Mouse (Mus musculus): ENCODE results near the gene Tbccd1. TPM values are rescaled to one million over a fixed set of nuclear protein-coding genes. Genes with fewer than 3 reads are reported as not detected.

The Tbccd1 gene
- polyA plus RNA-seq, 1 experiment from 2014 or later: 28.9 TPM

DNA sequence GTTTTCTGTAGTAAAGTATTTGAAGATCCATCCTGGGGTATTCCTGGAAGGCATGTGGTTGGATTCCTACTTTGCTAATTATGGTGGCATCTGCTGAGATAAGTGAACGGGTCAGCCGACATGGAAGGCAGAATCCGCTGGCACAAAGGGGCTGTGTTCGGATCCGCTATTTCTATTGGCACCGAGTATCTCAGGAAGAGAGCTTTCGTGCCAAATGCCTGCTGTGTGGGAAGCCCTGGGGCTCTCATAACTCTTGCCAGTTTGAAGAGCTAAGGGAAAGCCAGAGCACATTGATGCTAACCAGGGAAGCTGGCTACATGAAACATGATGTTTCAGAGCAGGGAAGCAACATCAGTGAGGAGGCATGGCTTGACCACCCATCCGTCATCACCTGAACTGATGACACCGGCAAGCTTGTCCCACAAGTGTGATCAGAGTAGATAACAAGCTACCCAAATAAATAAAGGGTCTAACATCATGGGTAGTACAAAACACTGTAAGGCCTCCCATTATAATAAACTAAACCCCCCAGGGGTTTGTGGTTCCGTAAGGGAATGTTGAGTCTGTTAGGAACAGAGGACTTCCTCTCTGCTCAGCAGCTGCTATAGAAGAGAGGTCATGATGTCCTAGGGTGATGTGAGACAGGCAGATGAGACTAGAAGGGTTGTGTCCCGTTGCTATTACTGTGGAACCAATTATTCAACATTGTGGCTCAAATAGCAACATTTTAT, 20.4 kb upstream of the Tbccd1 start:
- Histone ChIP-seq H3K9me3 (ENCODE audit: control insufficient read depth, low read length) (no peaks in the 10 kb centered on the region), H3K36me3 (ENCODE audit: control insufficient read depth, insufficient read depth, low read length) (peaks cover 9% of the 10 kb centered on the region), H3K4me2 (ENCODE audit: low read length) (no peak overlapping the region), H3K4me3 (ENCODE audit: low read depth, low read length) (no peak overlapping the region), H3K27me3 (replicated peaks; ENCODE audit: control insufficient read depth, insufficient read depth, low read length) (no peaks in the 10 kb centered on the region), H3K9ac (ENCODE audit: low read length) (no peak overlapping the region), H3K27ac (ENCODE audit: low read depth) (no peak overlapping the region), H3K4me1 (replicated peaks; ENCODE audit: control insufficient read depth, insufficient read depth, low read length) (no peaks in the 10 kb centered on the region)
- 80% methylated on average over 11 of the region's 11 CpGs for WGBS
- DNase-seq (ENCODE audit: low spot score) (no peak), ATAC-seq (replicated peaks; ENCODE audit: low FRiP score, low TSS enrichment, low read depth) (no peak)

DNA sequence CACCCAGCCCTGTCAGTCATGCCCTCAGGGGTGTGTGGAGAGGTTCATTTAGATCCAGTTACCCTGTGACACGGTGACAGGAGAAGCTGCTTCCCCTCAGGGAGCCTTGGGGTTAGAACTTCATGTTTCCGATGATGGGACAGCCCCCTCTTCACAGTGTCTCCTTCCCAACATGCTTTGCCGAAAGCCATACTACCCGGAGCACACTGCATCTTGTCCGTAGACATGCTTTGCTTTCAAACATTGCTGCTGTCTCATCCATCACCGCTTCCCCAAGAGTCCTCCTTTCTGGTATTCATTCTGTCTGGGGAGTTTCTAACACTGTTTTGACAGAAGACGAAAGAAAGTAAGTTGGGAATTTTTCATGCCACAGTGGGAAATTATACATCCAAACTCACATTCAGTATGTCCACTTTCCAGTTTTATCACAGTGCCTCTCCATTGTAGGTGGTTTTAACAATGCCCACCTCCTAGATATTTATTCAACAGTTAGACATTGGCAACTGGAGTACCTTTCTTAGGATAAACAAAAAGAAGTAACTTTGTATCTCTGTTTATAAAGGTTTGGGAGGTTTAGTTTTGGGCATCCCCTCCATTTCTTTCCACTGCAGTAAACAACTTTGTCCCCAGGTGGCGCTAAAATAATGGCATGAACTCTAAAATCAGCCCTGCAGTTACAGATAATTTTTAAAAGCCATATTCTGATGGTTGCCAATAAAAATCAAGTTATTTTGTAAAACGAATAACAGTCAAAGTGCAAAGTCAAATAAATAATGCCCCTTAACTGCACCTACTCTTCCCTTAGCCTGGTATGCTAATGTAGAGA, 19.0 kb upstream of the Tbccd1 start:
- H3K27me3 ChIP-seq (replicated peaks; ENCODE audit: control insufficient read depth, insufficient read depth, low read length): no peaks in the 10 kb centered on the region
- peak; percentile 74 for DNase-seq (ENCODE audit: low spot score)
- no peak overlapping the region for H3K9ac ChIP-seq (ENCODE audit: low read length)
- no peaks in the 10 kb centered on the region for H3K9me3 ChIP-seq (ENCODE audit: control insufficient read depth, low read length)
- H3K4me3 ChIP-seq (ENCODE audit: low read depth, low read length): no peak overlapping the region
- H3K27ac ChIP-seq (ENCODE audit: low read depth): no peak overlapping the region
- 44% methylated on average over 9 of the region's 9 CpGs for WGBS
- H3K4me2 ChIP-seq (ENCODE audit: low read length): no peak overlapping the region
- peaks cover 23% of the 10 kb centered on the region for H3K36me3 ChIP-seq (ENCODE audit: control insufficient read depth, insufficient read depth, low read length)
- ATAC-seq (replicated peaks; ENCODE audit: low FRiP score, low TSS enrichment, low read depth): no peak
- no peaks in the 10 kb centered on the region for H3K4me1 ChIP-seq (replicated peaks; ENCODE audit: control insufficient read depth, insufficient read depth, low read length)

DNA sequence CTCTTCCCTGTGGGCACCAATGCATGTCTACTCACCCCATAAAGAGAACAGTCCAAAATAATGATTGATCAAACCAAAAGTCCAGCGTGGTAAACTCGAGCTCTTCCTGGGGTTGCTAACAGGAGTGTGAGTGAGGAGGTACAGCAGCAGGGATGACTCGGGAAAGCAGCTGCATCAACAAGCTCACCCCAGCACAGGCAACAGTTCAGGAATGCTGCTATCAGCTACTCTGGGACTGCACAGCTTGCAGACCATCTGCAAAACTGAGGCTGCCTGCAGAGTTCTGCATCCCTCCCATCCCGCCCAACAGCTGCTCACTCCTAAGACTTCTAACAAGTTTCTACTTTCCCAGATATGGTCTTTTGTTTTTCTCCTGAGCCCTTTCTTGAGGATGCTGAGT, 15.9 kb upstream of the Tbccd1 start:
- H3K27me3 ChIP-seq (replicated peaks; ENCODE audit: control insufficient read depth, insufficient read depth, low read length): no peaks in the 10 kb centered on the region
- WGBS: 80% methylated on average over 4 of the region's 4 CpGs
- H3K4me3 ChIP-seq (ENCODE audit: low read depth, low read length): no peak overlapping the region
- no peaks in the 10 kb centered on the region for H3K4me1 ChIP-seq (replicated peaks; ENCODE audit: control insufficient read depth, insufficient read depth, low read length)
- no peak overlapping the region for H3K4me2 ChIP-seq (ENCODE audit: low read length)
- peaks cover 54% of the 10 kb centered on the region for H3K36me3 ChIP-seq (ENCODE audit: control insufficient read depth, insufficient read depth, low read length)
- H3K9me3 ChIP-seq (ENCODE audit: control insufficient read depth, low read length): no peaks in the 10 kb centered on the region
- no peak for DNase-seq (ENCODE audit: low spot score)
- H3K27ac ChIP-seq (ENCODE audit: low read depth): no peak overlapping the region
- ATAC-seq (replicated peaks; ENCODE audit: low FRiP score, low TSS enrichment, low read depth): no peak
- H3K9ac ChIP-seq (ENCODE audit: low read length): no peak overlapping the region

DNA sequence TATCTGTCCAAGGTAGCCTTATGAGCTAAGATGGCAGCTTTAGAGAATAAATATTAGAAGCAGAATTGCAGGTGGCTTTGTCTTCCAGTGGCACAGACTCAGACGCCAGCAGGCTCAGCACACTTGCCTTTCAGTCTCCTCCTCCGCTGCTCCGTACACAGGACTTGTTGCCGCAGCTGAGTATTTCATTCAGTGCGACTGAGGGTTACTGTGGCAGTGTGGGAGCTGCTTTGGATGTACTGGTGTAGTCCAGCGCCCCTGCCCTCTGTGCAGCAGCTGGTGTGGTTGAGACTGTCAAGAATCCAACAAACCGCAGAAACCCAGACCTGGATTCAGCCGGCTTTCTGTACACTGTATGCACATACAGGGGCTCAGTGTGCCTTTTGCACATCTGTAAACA, 14.9 kb upstream of the Tbccd1 start:
- no peaks in the 10 kb centered on the region for H3K4me1 ChIP-seq (replicated peaks; ENCODE audit: control insufficient read depth, insufficient read depth, low read length)
- H3K4me2 ChIP-seq (ENCODE audit: low read length): no peak overlapping the region
- H3K4me3 ChIP-seq (ENCODE audit: low read depth, low read length): no peak overlapping the region
- H3K9me3 ChIP-seq (ENCODE audit: control insufficient read depth, low read length): no peaks in the 10 kb centered on the region
- no peak for ATAC-seq (replicated peaks; ENCODE audit: low FRiP score, low TSS enrichment, low read depth)
- H3K36me3 ChIP-seq (ENCODE audit: control insufficient read depth, insufficient read depth, low read length): peaks cover 63% of the 10 kb centered on the region
- no peak overlapping the region for H3K27ac ChIP-seq (ENCODE audit: low read depth)
- 94% methylated on average over 8 of the region's 8 CpGs for WGBS
- no peaks in the 10 kb centered on the region for H3K27me3 ChIP-seq (replicated peaks; ENCODE audit: control insufficient read depth, insufficient read depth, low read length)
- DNase-seq (ENCODE audit: low spot score): no peak
- no peak overlapping the region for H3K9ac ChIP-seq (ENCODE audit: low read length)

DNA sequence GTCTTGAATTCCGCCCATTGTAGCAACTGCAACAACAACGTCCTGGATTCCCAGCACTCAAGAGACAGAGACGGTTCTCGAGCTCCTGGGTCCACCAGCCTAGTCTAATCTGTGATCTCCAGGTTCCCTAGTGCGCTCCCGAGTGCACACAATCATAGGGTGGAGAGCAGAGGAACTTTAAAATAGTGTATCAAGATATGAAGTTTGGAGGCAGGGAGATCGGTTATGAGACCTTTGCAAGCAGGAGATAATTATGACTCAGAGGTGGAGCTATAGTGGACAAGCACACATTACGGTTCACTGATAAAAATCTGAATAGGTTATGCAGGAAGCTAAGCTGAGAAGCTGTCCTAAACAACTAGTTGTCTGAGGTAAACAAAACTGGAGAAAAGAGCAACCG, 696 bp downstream of the Tbccd1 start:
- peak overlapping the region; percentile 91 for H3K4me2 ChIP-seq (ENCODE audit: low read length)
- H3K9me3 ChIP-seq (ENCODE audit: control insufficient read depth, low read length): no peaks in the 10 kb centered on the region
- H3K36me3 ChIP-seq (ENCODE audit: control insufficient read depth, insufficient read depth, low read length): 0 out of 2 replicates have a peak, but pooled peaks cover 10% of the 10 kb centered on the region
- H3K4me1 ChIP-seq (replicated peaks; ENCODE audit: control insufficient read depth, insufficient read depth, low read length): peaks cover 12% of the 10 kb centered on the region
- H3K27me3 ChIP-seq (replicated peaks; ENCODE audit: control insufficient read depth, insufficient read depth, low read length): no peaks in the 10 kb centered on the region
- peak; percentile 55 for DNase-seq (ENCODE audit: low spot score)
- peak overlapping the region; percentile 81 for H3K4me3 ChIP-seq (ENCODE audit: low read depth, low read length)
- peak overlapping the region; percentile 54 for H3K27ac ChIP-seq (ENCODE audit: low read depth)
- no peak for ATAC-seq (replicated peaks; ENCODE audit: low FRiP score, low TSS enrichment, low read depth)
- peak overlapping the region; percentile 59 for H3K9ac ChIP-seq (ENCODE audit: low read length)
- 9% methylated on average over 9 of the region's 9 CpGs for WGBS

DNA sequence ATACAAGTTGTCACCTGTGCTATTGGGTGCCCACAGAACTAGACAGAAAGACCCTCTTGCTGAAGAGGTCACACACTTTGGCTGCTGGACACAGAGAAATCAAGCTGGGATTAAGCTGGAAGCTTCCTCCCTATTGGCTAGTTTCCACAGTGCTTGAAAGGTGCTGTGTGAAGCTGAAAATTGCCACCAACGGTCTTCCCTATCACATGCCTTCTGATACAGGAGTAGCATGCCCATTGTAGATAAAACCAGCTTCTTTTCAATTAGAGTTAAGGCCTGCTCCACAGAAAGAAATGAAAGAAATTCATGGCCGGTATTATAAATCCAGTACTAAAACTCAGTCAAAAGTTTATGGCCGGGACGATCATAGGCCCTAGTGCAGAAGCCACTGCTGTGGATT, 4.8 kb downstream of the Tbccd1 start:
- no peak for ATAC-seq (replicated peaks; ENCODE audit: low FRiP score, low TSS enrichment, low read depth)
- Histone ChIP-seq H3K9ac (ENCODE audit: low read length) (no peak overlapping the region), H3K27ac (ENCODE audit: low read depth) (no peak overlapping the region), H3K4me3 (ENCODE audit: low read depth, low read length) (no peak overlapping the region), H3K36me3 (ENCODE audit: control insufficient read depth, insufficient read depth, low read length) (no peaks in the 10 kb centered on the region), H3K9me3 (ENCODE audit: control insufficient read depth, low read length) (no peaks in the 10 kb centered on the region), H3K4me1 (replicated peaks; ENCODE audit: control insufficient read depth, insufficient read depth, low read length) (peaks cover 5% of the 10 kb centered on the region; the same call in 1 of the 2 replicates), H3K27me3 (replicated peaks; ENCODE audit: control insufficient read depth, insufficient read depth, low read length) (no peaks in the 10 kb centered on the region), H3K4me2 (ENCODE audit: low read length) (no peak overlapping the region)
- 98% methylated on average over 4 of the region's 4 CpGs for WGBS
- DNase-seq (ENCODE audit: low spot score): no peak

DNA sequence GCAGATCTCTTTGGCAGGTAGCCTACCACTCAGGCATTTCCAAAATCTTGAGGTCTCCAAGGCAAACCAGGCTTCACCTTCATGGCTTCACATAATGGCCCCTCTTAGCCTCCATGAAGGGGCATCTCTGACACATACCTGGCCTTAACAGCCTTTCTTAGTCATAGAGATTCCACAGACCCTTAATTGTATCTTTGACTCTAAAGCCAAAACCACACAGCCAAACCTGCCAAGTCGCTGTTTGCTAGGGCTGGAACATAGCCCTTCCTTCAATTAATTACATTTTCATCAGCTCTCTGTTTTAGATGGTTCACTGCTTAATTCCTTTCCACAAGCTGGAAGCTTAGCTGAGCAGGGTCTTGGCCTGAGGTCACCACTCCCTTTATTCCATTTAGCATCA, 9.1 kb downstream of the Tbccd1 start:
- Histone ChIP-seq H3K36me3 (ENCODE audit: control insufficient read depth, insufficient read depth, low read length) (no peaks in the 10 kb centered on the region), H3K27me3 (replicated peaks; ENCODE audit: control insufficient read depth, insufficient read depth, low read length) (no peaks in the 10 kb centered on the region), H3K9me3 (ENCODE audit: control insufficient read depth, low read length) (no peaks in the 10 kb centered on the region), H3K4me3 (ENCODE audit: low read depth, low read length) (no peak overlapping the region), H3K4me1 (replicated peaks; ENCODE audit: control insufficient read depth, insufficient read depth, low read length) (peaks cover 8% of the 10 kb centered on the region), H3K27ac (ENCODE audit: low read depth) (no peak overlapping the region), H3K9ac (ENCODE audit: low read length) (no peak overlapping the region), H3K4me2 (ENCODE audit: low read length) (no peak overlapping the region)
- WGBS: 84% methylated on average over 1 of the region's 1 CpGs
- DNase-seq (ENCODE audit: low spot score) (no peak), ATAC-seq (replicated peaks; ENCODE audit: low FRiP score, low TSS enrichment, low read depth) (no peak)

DNA sequence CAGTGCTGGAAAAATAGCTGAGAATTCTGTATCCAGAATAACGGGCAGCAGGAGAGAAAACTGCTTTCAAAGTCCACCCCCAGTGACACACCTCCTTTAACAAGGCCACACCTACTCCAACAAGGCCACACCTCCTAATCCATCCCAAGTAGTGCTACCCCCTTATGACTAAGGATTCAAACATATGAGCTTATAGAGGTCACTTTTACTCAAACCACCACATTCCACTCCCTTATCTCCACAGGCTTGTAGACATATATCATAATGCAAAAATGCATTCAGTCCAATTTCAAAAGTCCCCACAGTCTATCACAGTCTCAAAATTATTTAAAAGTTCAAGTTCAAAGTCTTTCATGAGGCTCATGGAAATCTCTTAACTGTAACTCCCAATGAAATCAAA, 9.8 kb downstream of the Tbccd1 start:
- H3K4me2 ChIP-seq (ENCODE audit: low read length): no peak overlapping the region
- ATAC-seq (replicated peaks; ENCODE audit: low FRiP score, low TSS enrichment, low read depth) (no peak), DNase-seq (ENCODE audit: low spot score) (no peak)
- no peaks in the 10 kb centered on the region for H3K9me3 ChIP-seq (ENCODE audit: control insufficient read depth, low read length)
- H3K9ac ChIP-seq (ENCODE audit: low read length): no peak overlapping the region
- WGBS: 78% methylated on average over 1 of the region's 1 CpGs
- H3K36me3 ChIP-seq (ENCODE audit: control insufficient read depth, insufficient read depth, low read length): no peaks in the 10 kb centered on the region
- no peak overlapping the region for H3K27ac ChIP-seq (ENCODE audit: low read depth)
- peaks cover 8% of the 10 kb centered on the region for H3K4me1 ChIP-seq (replicated peaks; ENCODE audit: control insufficient read depth, insufficient read depth, low read length)
- no peak overlapping the region for H3K4me3 ChIP-seq (ENCODE audit: low read depth, low read length)
- no peaks in the 10 kb centered on the region for H3K27me3 ChIP-seq (replicated peaks; ENCODE audit: control insufficient read depth, insufficient read depth, low read length)
